Mouse (Mus musculus): ENCODE measurements around the gene Coro7.
"Not testable (repeated sequence)": the region's sequence is repeated elsewhere in the genome, so short reads cannot be mapped to it uniquely, and the experiment has no call there.

Gene Coro7

GRCm38 (mm10) chr16:4594814-4595526 is 84.6 kb downstream of the Coro7 start:
- DNase-seq (ENCODE audit: low read depth): no peak

- DNase-seq (ENCODE audit: low read depth): no peak
Measured at GRCm38 (mm10) chr16:4593971-4594813, 85.4 kb downstream of the Coro7 start, which contains the start of gene Glis2. TSS of gene Glis2 (plus strand) at chr16:4594713.

GRCm38 (mm10) chr16:4592909-4593875 is 86.4 kb downstream of the Coro7 start:
- DNase-seq (ENCODE audit: low read depth): no peak

- no peak for DNase-seq (ENCODE audit: low read depth)
Measured at GRCm38 (mm10) chr16:4590236-4590635, 89.3 kb downstream of the Coro7 start.

GRCm38 (mm10) chr16:4587516-4588210 is 91.9 kb downstream of the Coro7 start:
- no peak for DNase-seq (ENCODE audit: low read depth)

- DNase-seq (ENCODE audit: low read depth): peak; percentile 95
Measured at GRCm38 (mm10) chr16:4586531-4587123, 93.0 kb downstream of the Coro7 start.

GRCm38 (mm10) chr16:4585642-4586530 is 93.7 kb downstream of the Coro7 start:
- DNase-seq (ENCODE audit: low read depth): no peak

GRCm38 (mm10) chr16:4584438-4584837 is 95.1 kb downstream of the Coro7 start:
- DNase-seq (ENCODE audit: low read depth): no peak

GRCm38 (mm10) chr16:4583807-4584206 is 95.8 kb downstream of the Coro7 start:
- no peak for DNase-seq (ENCODE audit: low read depth)

- not testable (repeated sequence) for DNase-seq (ENCODE audit: low read depth)
Measured at GRCm38 (mm10) chr16:4581179-4581578, 98.4 kb downstream of the Coro7 start.

GRCm38 (mm10) chr16:4578630-4579029 is 100.9 kb downstream of the Coro7 start:
- no peak for DNase-seq (ENCODE audit: low read depth)

- no peak for DNase-seq (ENCODE audit: low read depth)
Measured at GRCm38 (mm10) chr16:4576873-4577272, 102.7 kb downstream of the Coro7 start.

Measured in c-Kit-positive CD71-negative TER-119-negative erythroid progenitor cells, embryonic 14.5 days (primary cell).